Mouse (Mus musculus) liver, adult 2 months (tissue): Measurements from ENCODE around the gene Mpg. TPM values are rescaled to one million over a fixed set of nuclear protein-coding genes. Genes with fewer than 3 reads are reported as not detected.

Experiments
- DNase-seq: peaks from one replicate; pipeline ENCODE4 v3.0.0-alpha.2; 2011; ENCODE audit warnings: low read depth, low spot score; ENCODE audit errors: extremely low read depth
- H3K27ac ChIP-seq: fragments of 200-500 bp; replicated peaks from 2 replicates; pipeline ENCODE4 v1.5.1; 2012; ENCODE audit warnings: low read depth, mild to moderate bottlenecking, control low read depth, inconsistent platforms, low read length; ENCODE audit not compliant: insufficient read depth
- H3K27me3 ChIP-seq: fragments of 200-500 bp; 2 replicates; pipeline ENCODE4 v1.6.1; 2012; ENCODE audit warnings: mild to moderate bottlenecking, moderate library complexity, low read length, inconsistent platforms; ENCODE audit not compliant: control insufficient read depth, insufficient read depth
- H3K36me3 ChIP-seq: fragments of 200-500 bp; 2 replicates; pipeline ENCODE4 v1.6.1; 2012; ENCODE audit warnings: low read length, inconsistent platforms; ENCODE audit not compliant: control insufficient read depth, insufficient read depth
- H3K4me1 ChIP-seq: fragments of 200-500 bp; 2 replicates; pipeline ENCODE4 v1.6.1; 2011; ENCODE audit warnings: low read length; ENCODE audit not compliant: control insufficient read depth, insufficient read depth
- H3K4me3 ChIP-seq: fragments of 200-500 bp; 2 replicates; pipeline ENCODE4 v1.5.1; 2011; ENCODE audit warnings: low read depth, mild to moderate bottlenecking, control low read depth, low read length, moderate library complexity; ENCODE audit not compliant: insufficient read depth
- H3K79me2 ChIP-seq: fragments of 200-500 bp; 2 replicates; pipeline ENCODE4 v1.6.1; 2012; ENCODE audit warnings: inconsistent platforms, mild to moderate bottlenecking, low read length, moderate library complexity; ENCODE audit not compliant: control insufficient read depth, insufficient read depth
- H3K9ac ChIP-seq: fragments of 200-500 bp; 2 replicates; pipeline ENCODE4 v1.6.1; 2012; ENCODE audit warnings: low read depth, mild to moderate bottlenecking, control low read depth, inconsistent platforms, low read length
- CTCF ChIP-seq: fragments of 200-500 bp; IDR thresholded peaks from 2 replicates; pipeline ENCODE4 v1.5.1; 2011; ENCODE audit warnings: low read depth, low read length, control low read depth
- POLR2A ChIP-seq: fragments of 200-500 bp; IDR thresholded peaks from 2 replicates; pipeline ENCODE4 v1.6.1; 2011; ENCODE audit warnings: low read length, control low read depth; ENCODE audit not compliant: insufficient read depth; ENCODE audit errors: extremely low read depth
- WGBS: fragments of 180-500 bp; shearing (Covaris S2); methylation state at CpG from one replicate; pipeline ENCODE4 v1.1.7; 2018; 5-methylcytosine and 5-hydroxymethylcytosine counted together
- polyA plus RNA-seq: library from polyadenylated mRNA; depleted of rRNA; stranded (reverse); fragments of >200 nt; gene quantifications from 2 replicates; pipeline ENCODE4 v1.2.3, GENCODE M21; 2012
- total RNA-seq: library from RNA; depleted of rRNA; stranded (reverse); fragments of >200 nt; gene quantifications from 2 replicates; pipeline ENCODE4 v1.2.3, GENCODE M21; 2014

The Mpg gene
- total and polyA plus RNA-seq, 2 experiments = 9.1 to 10.3 TPM

GRCm38 (mm10) chr11:32194086-32194485 lies 32.2 kb upstream of the Mpg start:
- Histone ChIP-seq H3K79me2 (no peaks in the 10 kb centered on the region), H3K4me3 (no peak overlapping the region), H3K27me3 (no peaks in the 10 kb centered on the region), H3K27ac (no peak overlapping the region), H3K9ac (no peak overlapping the region), H3K36me3 (no peaks in the 10 kb centered on the region), H3K4me1 (no peaks in the 10 kb centered on the region)
- DNase-seq = no peak
- no peak for TF ChIP-seq POLR2A
- TF ChIP-seq CTCF = no peak
- 57% methylated on average over 10 of the region's 10 CpGs for WGBS

- no peaks in the 10 kb centered on the region for H3K36me3 ChIP-seq
- no peak for TF ChIP-seq POLR2A
- no peak for TF ChIP-seq CTCF
- no peak overlapping the region for H3K4me3 ChIP-seq
- no peak overlapping the region for H3K9ac ChIP-seq
- H3K27ac ChIP-seq = no peak overlapping the region
- no peaks in the 10 kb centered on the region for H3K4me1 ChIP-seq
- H3K27me3 ChIP-seq = no peaks in the 10 kb centered on the region
- 92% methylated on average over 5 of the region's 5 CpGs for WGBS
- H3K79me2 ChIP-seq = no peaks in the 10 kb centered on the region
- DNase-seq = no peak
Observed at GRCm38 (mm10) chr11:32194626-32195025, 31.7 kb upstream of the Mpg start.

GRCm38 (mm10) chr11:32195867-32196540 lies 30.3 kb upstream of the Mpg start:
- no peak for DNase-seq
- Histone ChIP-seq H3K79me2 (no peaks in the 10 kb centered on the region), H3K27me3 (no peaks in the 10 kb centered on the region), H3K9ac (no peak overlapping the region), H3K36me3 (no peaks in the 10 kb centered on the region), H3K4me1 (no peaks in the 10 kb centered on the region), H3K4me3 (no peak overlapping the region), H3K27ac (no peak overlapping the region)
- TF ChIP-seq POLR2A = no peak
- TF ChIP-seq CTCF = no peak
- WGBS = 68% methylated on average over 11 of the region's 11 CpGs

- no peak overlapping the region for H3K4me3 ChIP-seq
- no peak for DNase-seq
- H3K79me2 ChIP-seq = no peaks in the 10 kb centered on the region
- no peak for TF ChIP-seq POLR2A
- no peak for TF ChIP-seq CTCF
- H3K4me1 ChIP-seq = no peaks in the 10 kb centered on the region
- no peak overlapping the region for H3K9ac ChIP-seq
- H3K27ac ChIP-seq = no peak overlapping the region
- no peaks in the 10 kb centered on the region for H3K27me3 ChIP-seq
- no peaks in the 10 kb centered on the region for H3K36me3 ChIP-seq
- 69% methylated on average over 6 of the region's 6 CpGs for WGBS
Observed at GRCm38 (mm10) chr11:32196727-32197126, 29.6 kb upstream of the Mpg start.

GRCm38 (mm10) chr11:32197766-32198165 lies 28.5 kb upstream of the Mpg start:
- H3K27me3 ChIP-seq = no peaks in the 10 kb centered on the region
- TF ChIP-seq CTCF (no peak), POLR2A (no peak)
- no peak overlapping the region for H3K27ac ChIP-seq
- no peak overlapping the region for H3K9ac ChIP-seq
- H3K36me3 ChIP-seq = no peaks in the 10 kb centered on the region
- H3K4me1 ChIP-seq = no peaks in the 10 kb centered on the region
- no peak overlapping the region for H3K4me3 ChIP-seq
- H3K79me2 ChIP-seq = no peaks in the 10 kb centered on the region
- 31% methylated on average over 3 of the region's 3 CpGs for WGBS
- no peak for DNase-seq

- Histone ChIP-seq H3K9ac (no peak overlapping the region), H3K27me3 (no peaks in the 10 kb centered on the region), H3K4me1 (no peaks in the 10 kb centered on the region), H3K79me2 (no peaks in the 10 kb centered on the region), H3K36me3 (no peaks in the 10 kb centered on the region), H3K27ac (no peak overlapping the region), H3K4me3 (no peak overlapping the region)
- TF ChIP-seq POLR2A (no peak), CTCF (no peak)
- 82% methylated on average over 14 of the region's 14 CpGs for WGBS
- no peak for DNase-seq
Observed at GRCm38 (mm10) chr11:32198256-32198955, 27.9 kb upstream of the Mpg start.
